Mouse (Mus musculus) olfactory bulb, adult 2 months (tissue): ENCODE measurements around the gene Nfasc.

Source experiments
- CTCF ChIP-seq: fragments of 200-500 bp; IDR thresholded peaks from 2 replicates; pipeline ENCODE4 v1.5.1; 2012; ENCODE audit warnings: low read depth, mild to moderate bottlenecking, low read length, moderate library complexity; ENCODE audit not compliant: insufficient read depth
- POLR2A ChIP-seq: fragments of 200-500 bp; IDR thresholded peaks from 2 replicates; pipeline ENCODE4 v1.6.1; 2012; ENCODE audit warnings: mild to moderate bottlenecking, low read depth, low read length, moderate library complexity; ENCODE audit not compliant: insufficient read depth

DNA sequence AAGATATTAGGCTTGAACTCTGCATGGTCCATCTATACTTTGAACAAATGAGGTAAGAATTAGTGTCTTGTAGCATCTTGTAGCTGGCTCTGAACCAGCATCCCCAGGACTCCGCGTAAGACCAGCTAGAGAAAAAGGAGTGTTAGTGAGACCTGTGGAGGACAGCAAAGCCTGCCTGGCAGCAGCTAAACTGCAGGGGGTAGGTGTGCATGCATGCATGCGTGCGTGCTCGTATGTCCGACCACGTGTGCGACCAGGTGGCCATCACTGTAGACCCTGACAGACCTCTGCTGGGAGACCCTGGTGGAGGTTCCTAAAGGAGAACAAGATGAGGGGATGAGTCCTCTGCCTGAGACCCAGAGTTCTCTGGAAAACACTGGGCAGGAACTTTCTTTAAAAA is 113.4 kb downstream of the Nfasc start:
- TF ChIP-seq POLR2A (no peak), CTCF (no peak)
